Mouse (Mus musculus) kidney, postnatal 25 days (tissue): ENCODE measurements around the gene Zfp276.

Experiments used
- DNase-seq, 2 experiments: peaks; one replicate each; pipeline ENCODE4 v3.0.0; 2021; ENCODE audit warnings: mixed read lengths in 2 of 2

Zfp276 gene

DNA sequence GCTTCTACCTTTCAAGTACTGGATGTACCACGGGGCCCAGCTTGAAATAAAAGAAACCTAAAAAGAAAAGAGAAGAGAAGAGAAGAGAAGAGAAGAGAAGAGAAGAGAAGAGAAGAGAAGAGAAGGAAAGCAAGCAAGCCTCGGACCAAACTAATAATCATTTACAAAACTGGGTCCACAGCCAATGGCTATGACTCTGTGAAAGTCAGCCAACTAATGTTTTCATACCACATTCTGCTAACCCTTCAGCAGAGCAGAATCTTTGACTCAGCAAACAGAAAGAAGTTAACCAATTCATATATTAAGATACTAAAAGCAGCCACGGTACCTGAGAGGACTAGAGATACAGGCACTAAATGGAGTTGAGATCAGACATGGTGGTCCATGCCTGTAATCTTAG is 38.3 kb downstream of the Zfp276 start:
- DNase-seq: peak in 1 of 2 experiments; percentile 20

DNA sequence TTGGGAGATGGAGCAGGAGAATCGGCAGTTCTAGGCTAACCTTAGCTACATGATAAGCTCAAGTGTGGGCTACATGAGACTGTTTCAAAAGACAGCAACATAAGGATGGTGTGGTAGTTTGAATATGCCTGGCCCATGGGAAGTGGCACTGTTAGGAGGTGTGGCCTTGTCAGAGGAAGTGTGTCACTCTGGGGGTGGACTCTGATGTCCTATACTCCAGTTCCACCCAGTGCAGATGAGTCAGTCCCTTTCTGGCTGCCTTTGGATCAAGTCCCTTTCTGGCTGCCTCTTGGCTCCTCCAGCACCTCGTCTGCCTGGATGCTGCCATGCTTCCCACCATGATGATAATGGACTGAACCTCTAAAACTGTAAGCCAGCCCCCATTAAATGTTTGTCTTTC is 38.8 kb downstream of the Zfp276 start:
- DNase-seq: no peak

DNA sequence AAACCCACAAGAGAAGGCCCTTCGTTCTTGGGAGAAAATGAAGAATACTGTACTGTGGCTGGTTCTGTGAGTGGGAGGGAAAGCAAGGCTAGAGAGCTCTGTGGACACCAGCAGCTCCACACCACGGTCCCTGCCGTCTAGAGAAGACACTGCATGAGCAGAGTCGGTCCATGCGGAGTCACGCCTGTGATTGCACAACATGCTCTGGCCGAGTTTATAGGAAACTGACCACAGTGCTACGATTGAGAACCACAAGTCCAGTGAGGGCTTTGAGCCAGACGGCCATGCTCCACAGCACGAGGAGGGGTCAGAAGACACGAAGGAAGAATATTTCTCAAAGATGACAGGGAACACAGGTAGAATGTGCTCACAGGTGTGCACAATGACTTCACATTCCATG is 44.3 kb downstream of the Zfp276 start:
- peak; percentile 18 to 50 for DNase-seq

DNA sequence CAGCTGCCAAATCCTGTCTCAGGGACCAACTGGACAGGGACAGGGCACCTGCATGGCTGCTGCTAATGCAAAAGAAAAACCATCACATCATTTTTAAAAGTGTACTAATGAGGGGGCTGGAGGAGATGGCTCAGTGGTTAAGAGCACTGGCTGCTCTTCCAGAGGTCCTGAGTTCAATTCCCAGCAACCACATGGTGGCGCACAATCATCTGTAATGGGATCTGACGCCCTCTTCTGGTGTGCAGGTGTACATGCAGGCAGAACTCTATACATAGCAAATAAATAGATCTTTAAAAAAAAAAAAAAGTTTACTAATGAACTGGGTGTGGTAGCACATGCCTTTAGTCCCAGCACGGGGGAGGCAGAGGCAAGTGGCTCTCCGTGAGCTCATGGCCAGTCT is 54.7 kb downstream of the Zfp276 start:
- DNase-seq: no peak

DNA sequence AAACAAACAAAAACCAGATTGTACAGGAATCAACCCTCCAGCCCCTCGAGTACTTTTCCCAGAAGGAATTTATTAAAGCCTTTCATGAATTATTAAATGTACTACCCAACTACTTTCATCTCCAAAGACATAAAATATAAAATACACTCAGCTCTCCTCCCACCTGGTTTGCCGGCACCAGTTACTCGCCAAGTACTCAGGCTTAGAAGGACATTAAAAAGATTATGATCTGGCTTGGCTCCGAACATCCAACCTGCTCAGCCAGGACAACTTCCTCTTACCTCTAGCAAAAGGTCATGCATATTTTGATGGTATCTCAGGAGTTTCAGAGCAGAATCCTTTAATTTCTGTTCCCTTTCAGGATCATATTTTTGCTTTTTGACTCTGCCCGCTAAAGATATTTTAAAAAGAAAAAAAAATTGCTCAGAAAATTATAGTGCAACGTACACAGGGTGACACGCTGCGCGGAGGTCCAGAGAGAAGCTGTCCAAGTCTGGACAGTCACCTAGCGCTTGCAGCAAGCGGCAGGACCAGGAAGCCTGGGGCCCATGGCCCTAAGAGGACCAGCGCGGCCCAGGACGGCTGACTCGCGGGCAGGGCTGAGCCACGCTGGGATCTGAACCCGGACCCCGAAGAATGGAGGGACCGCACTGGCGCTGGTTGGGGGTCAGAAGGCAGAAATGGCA is 63.9 kb downstream of the Zfp276 start:
- DNase-seq: no peak

DNA sequence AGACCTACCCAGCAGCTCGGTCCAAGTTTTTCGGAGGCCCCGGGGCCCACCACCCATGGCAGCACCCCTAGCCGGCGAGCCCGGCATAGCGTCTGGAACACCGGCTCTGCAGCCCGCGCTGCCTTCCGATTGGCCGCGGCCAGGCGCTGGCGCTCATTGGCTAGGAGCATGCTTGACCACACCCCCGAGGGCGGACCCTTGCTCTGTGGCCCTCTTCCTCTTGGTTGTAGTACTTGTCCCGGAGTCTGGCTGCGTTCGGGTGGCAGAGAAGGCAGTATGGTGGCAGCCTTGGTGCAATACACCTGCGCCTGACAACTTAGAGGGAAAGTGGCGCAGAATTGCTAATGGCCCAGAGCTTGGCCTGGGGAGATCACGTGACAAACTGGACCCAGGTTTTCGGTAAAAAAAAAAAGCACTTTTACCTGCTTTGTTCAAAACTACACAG is 64.5 kb downstream of the Zfp276 start, which contains the start of gene Fanca:
Gene Fanca, minus strand, starts transcription at position 110 of the 445 bp plus-strand sequence.
- peak; percentile 98 for DNase-seq
